Mouse (Mus musculus): ENCODE measurements around the gene Map4k4. TPM values are rescaled to one million over a fixed set of nuclear protein-coding genes. Genes with fewer than 3 reads are reported as not detected.

Gene Map4k4
- polyA plus RNA-seq, 1 experiment from 2014 or later: 31.9 TPM

DNA sequence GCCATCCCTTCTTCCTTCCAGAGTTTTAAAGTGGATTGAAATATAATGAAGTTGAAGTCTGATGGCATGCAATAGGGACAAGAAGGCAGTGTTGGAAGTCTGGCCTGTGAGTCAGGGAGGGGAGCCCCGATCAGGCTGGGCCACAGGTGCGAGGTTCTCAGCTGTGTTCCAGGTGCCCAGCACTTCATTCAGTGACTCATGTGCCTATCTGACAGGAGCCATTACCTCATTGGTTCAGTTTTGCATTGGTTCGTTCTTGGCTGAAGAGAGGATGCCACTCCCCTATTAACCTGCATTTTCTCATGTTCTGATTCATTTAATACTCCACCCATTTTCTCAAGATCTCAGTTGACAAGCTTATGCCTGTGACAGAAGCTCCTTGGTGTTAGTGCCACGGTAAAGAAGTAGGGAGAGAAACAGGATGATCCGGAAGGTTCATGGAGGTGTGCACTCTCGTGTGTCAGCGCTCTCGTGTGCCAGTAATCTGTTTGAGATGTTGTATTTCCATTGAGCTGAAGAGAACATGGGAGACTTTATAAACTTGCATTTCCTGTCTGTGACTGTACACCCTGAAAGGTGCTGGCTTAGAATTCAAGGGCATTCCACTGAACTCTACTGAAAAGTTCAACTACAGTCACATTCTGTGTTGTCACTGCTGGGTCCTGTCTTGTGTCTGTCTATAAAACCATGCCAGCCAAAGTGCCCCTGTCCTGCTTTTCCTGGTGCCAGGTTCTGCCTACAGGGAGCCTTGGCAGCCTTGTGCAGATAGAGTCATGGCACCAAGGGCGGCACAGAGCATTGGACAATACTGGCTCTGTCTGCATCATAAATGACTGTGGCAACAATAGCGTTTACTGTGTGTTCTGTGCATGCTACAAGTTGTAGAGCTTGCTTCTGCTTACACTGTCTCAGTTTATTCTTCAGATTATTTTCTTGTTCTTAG lies 40.8 kb downstream of the Map4k4 start:
- Histone ChIP-seq H3K4me3 (replicated peaks) (no peak overlapping the region), H3K36me3 (no peaks in the 10 kb centered on the region), H3K27ac (peak overlapping the region; percentile 70), H3K4me2 (no peak overlapping the region), H3K9ac (no peak overlapping the region), H3K27me3 (replicated peaks) (no peaks in the 10 kb centered on the region), H3K9me3 (no peaks in the 10 kb centered on the region), H3K4me1 (peaks cover 65% of the 10 kb centered on the region)
- WGBS: 53% methylated on average over 10 of the region's 10 CpGs
- ATAC-seq (ENCODE audit: insufficient read depth, low FRiP score, low read depth): peak; percentile 37

DNA sequence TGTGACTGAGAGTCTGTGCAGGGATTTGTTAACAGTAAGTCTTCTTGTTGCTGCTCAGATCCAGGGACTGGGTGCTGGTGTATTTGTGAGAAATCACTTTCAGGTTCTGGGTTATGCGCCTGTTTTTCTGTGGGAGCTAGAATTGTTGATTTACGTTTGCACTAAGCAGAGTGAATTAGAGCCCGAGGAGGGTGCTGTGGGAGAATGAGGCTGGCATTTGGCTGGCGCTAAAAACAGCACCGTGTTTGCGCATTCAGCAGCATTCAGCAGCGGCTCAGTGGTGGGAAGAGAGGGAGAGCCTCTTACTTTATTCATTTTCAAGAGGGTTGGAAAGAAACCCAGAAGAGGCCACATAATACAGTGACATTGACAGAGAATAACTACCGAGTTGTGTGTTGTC lies 42.2 kb downstream of the Map4k4 start:
- H3K4me2 ChIP-seq: peak overlapping the region; percentile 25; the same call in 1 of the 2 replicates
- H3K9me3 ChIP-seq: no peaks in the 10 kb centered on the region
- H3K27me3 ChIP-seq (replicated peaks): no peaks in the 10 kb centered on the region
- peak overlapping the region; percentile 70 for H3K27ac ChIP-seq
- 24% methylated on average over 8 of the region's 8 CpGs for WGBS
- peaks cover 59% of the 10 kb centered on the region for H3K4me1 ChIP-seq
- H3K9ac ChIP-seq: no peak overlapping the region
- ATAC-seq (ENCODE audit: insufficient read depth, low FRiP score, low read depth): no peak
- H3K4me3 ChIP-seq (replicated peaks): no peak overlapping the region
- no peaks in the 10 kb centered on the region for H3K36me3 ChIP-seq

GRCm38 (mm10) chr1:39944306-39944971 lies 43.7 kb downstream of the Map4k4 start:
- no peak for ATAC-seq (ENCODE audit: insufficient read depth, low FRiP score, low read depth)
- H3K27me3 ChIP-seq (replicated peaks): no peaks in the 10 kb centered on the region
- H3K4me2 ChIP-seq: no peak overlapping the region
- H3K4me3 ChIP-seq (replicated peaks): no peak overlapping the region
- peaks cover 61% of the 10 kb centered on the region for H3K4me1 ChIP-seq
- 49% methylated on average over 5 of the region's 5 CpGs for WGBS
- H3K9me3 ChIP-seq: no peaks in the 10 kb centered on the region
- no peak overlapping the region for H3K27ac ChIP-seq
- no peak overlapping the region for H3K9ac ChIP-seq
- H3K36me3 ChIP-seq: no peaks in the 10 kb centered on the region

DNA sequence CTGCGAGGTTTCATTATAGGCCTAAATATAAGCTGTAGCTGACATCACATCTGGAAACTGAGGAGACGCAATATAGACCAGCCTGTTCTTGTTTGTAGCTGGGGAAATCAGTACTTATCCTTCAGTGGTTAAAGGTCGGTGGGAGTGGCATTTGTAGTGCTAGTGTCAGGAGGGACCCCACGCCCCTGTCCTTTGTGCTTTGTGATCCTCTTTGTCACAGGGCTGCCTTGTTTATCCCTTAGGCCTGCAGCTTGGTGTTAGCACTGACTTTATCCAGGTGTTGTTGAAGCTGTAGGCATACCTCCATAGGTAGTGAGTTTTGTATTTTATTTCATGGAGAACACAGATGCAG lies 44.2 kb downstream of the Map4k4 start:
- Histone ChIP-seq H3K27ac (no peak overlapping the region), H3K4me1 (peaks cover 60% of the 10 kb centered on the region), H3K36me3 (no peaks in the 10 kb centered on the region), H3K4me3 (replicated peaks) (no peak overlapping the region), H3K4me2 (no peak overlapping the region), H3K27me3 (replicated peaks) (no peaks in the 10 kb centered on the region), H3K9me3 (no peaks in the 10 kb centered on the region), H3K9ac (no peak overlapping the region)
- ATAC-seq (ENCODE audit: insufficient read depth, low FRiP score, low read depth): no peak
- 42% methylated on average over 4 of the region's 4 CpGs for WGBS

GRCm38 (mm10) chr1:39946391-39946790 lies 45.7 kb downstream of the Map4k4 start:
- Histone ChIP-seq H3K36me3 (no peaks in the 10 kb centered on the region), H3K9me3 (no peaks in the 10 kb centered on the region), H3K4me1 (peaks cover 57% of the 10 kb centered on the region), H3K27me3 (replicated peaks) (no peaks in the 10 kb centered on the region), H3K4me3 (replicated peaks) (no peak overlapping the region), H3K27ac (no peak overlapping the region), H3K9ac (no peak overlapping the region), H3K4me2 (no peak overlapping the region)
- ATAC-seq (ENCODE audit: insufficient read depth, low FRiP score, low read depth): no peak
- 63% methylated on average over 4 of the region's 4 CpGs for WGBS

DNA sequence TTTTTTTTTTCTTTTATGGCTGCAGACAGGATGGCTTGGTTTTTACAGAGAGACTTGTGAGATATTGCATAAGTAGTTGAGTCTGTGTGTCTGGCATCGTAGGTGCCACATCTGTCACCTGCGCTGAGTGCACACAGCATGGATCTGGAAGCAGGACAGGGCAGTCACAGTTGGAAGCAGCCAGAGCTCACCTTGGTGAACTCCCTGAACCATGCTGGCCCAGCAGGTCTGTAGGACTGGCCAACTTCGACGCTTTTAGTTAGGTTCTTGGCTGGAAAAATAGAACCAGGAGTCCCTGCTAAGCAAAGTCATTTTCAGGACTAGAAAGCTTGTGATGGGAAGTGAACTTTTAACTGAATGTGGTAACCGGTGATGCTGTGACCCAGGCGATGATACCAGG lies 46.5 kb downstream of the Map4k4 start:
- Histone ChIP-seq H3K27me3 (replicated peaks) (no peaks in the 10 kb centered on the region), H3K4me3 (replicated peaks) (no peak overlapping the region), H3K9ac (no peak overlapping the region), H3K4me1 (peaks cover 54% of the 10 kb centered on the region), H3K4me2 (no peak overlapping the region), H3K27ac (peak overlapping the region; percentile 36; the same call in 1 of the 2 replicates), H3K9me3 (no peaks in the 10 kb centered on the region), H3K36me3 (no peaks in the 10 kb centered on the region)
- 69% methylated on average over 6 of the region's 6 CpGs for WGBS
- no peak for ATAC-seq (ENCODE audit: insufficient read depth, low FRiP score, low read depth)

DNA sequence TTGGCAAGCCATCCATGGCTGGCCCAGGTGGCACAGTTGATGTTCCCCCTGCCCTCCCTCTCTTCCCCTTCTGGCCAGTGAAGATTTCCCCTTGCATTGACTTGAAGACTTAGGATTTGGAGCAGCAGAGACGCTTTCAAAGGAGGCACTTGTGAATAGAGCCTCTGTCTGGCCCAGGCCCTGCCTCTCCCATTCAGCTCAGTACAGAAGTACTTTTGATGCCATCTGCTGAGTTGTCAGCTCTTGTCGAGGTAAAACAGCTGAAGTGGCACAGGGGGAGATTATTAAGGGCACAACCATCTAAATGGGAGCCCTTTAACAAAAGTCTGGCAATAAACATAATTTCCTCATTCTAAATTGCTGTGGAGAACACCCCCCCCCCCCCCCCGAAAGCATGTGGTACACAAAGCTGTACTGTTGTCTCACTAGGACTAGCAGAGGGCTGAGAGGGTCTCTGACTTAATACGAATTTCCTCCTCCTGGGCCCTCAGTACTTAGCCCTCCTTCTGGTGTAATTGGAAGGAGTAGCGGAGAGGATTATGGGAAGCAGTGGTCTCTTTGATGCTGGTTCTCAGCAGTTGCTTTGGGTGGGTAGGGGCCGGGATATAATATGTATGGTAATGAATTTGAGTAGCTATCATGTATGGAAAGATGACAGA lies 47.1 kb downstream of the Map4k4 start:
- Histone ChIP-seq H3K9ac (no peak overlapping the region), H3K9me3 (no peaks in the 10 kb centered on the region), H3K27ac (0 out of 2 replicates have a peak overlapping the region, but pooled peaks have one; percentile 24), H3K4me2 (no peak overlapping the region), H3K36me3 (no peaks in the 10 kb centered on the region), H3K4me1 (peaks cover 51% of the 10 kb centered on the region), H3K27me3 (replicated peaks) (no peaks in the 10 kb centered on the region), H3K4me3 (replicated peaks) (no peak overlapping the region)
- 52% methylated on average over 6 of the region's 6 CpGs for WGBS
- ATAC-seq (ENCODE audit: insufficient read depth, low FRiP score, low read depth): no peak

DNA sequence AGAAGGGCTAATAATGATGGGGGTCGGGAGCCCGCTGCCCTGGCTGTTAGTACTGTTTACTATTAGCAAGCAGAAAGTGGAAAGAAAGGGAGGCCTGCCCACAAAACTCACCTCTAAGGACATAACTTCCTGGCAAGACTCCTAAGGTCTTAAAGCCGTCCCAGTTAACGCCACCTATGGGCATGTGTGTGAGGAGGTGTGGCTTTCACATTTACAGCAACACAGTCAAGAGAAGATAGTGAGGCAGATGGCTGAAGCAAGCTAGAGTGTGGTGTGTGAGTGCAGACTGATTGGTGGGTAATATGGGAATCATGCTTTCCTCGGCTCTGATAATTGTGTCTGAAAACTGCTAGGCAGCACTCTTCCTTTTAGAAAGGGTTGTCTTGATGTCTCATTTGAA lies 48.5 kb downstream of the Map4k4 start:
- Histone ChIP-seq H3K4me2 (no peak overlapping the region), H3K27ac (peak overlapping the region; percentile 24; the same call in 1 of the 2 replicates), H3K36me3 (no peaks in the 10 kb centered on the region), H3K27me3 (replicated peaks) (no peaks in the 10 kb centered on the region), H3K9ac (no peak overlapping the region), H3K9me3 (no peaks in the 10 kb centered on the region), H3K4me3 (replicated peaks) (no peak overlapping the region), H3K4me1 (peaks cover 51% of the 10 kb centered on the region)
- ATAC-seq (ENCODE audit: insufficient read depth, low FRiP score, low read depth): no peak
- 19% methylated on average over 5 of the region's 5 CpGs for WGBS

DNA sequence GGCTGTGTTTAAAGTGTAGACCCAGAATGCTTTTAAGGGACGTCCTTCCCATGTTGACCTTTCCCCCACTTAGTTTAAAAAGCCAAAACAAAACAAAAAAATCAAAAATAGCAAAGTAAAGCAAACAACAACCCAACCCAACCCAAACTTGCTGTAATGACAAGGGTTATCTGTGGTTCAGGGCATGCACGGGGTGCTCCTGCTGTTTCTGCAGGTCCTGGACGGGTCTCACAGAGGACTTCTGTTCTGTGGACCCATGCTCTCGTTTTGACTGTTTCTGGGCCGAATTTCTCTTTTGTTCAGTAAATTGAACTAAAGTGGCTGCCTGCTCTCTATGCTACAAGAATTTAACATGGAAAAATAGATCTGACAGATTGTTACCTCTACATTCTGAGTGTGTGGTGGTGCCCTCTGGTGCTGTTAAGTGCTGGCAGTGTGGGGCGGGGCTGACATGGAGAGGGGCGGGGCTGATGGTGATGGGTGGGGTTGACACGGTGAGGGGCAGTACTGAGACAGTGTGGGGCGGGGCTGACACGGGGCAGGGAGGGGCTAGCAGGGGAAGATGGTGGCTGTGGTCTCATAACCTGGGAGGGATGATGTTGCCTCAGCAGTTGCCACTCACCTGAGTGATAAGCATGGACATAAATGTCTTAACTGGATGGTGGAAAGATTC lies 49.2 kb downstream of the Map4k4 start:
- Histone ChIP-seq H3K4me2 (no peak overlapping the region; the same call in 1 of the 2 replicates), H3K9ac (no peak overlapping the region), H3K27me3 (replicated peaks) (no peaks in the 10 kb centered on the region), H3K4me3 (replicated peaks) (no peak overlapping the region), H3K27ac (no peak overlapping the region), H3K9me3 (no peaks in the 10 kb centered on the region), H3K4me1 (peaks cover 45% of the 10 kb centered on the region), H3K36me3 (no peaks in the 10 kb centered on the region)
- ATAC-seq (ENCODE audit: insufficient read depth, low FRiP score, low read depth): peak; percentile 64; the same call in 1 of the 2 replicates
- 23% methylated on average over 10 of the region's 10 CpGs for WGBS

DNA sequence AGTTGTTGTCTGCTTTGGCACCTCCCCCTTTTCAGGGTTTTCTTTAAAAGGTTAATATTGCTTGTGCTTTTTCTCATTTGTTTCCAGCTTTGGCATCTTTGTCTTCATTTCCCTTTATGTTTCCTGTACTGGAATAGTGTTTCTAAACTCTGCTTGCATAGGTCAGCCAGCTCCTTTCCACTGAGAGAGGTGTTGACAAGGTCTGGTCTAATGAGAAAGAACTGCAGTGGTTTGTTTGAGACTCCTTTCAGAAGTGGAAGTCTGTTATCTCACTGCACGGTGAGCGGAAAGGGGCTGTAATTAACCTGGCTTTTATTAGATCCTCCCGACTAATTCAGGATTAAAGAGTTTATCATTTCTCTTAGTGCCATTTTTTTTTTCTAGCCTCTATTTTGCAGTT lies 49.9 kb downstream of the Map4k4 start:
- ATAC-seq (ENCODE audit: insufficient read depth, low FRiP score, low read depth): no peak
- Histone ChIP-seq H3K4me2 (no peak overlapping the region), H3K9ac (no peak overlapping the region), H3K27me3 (replicated peaks) (no peaks in the 10 kb centered on the region), H3K9me3 (no peaks in the 10 kb centered on the region), H3K36me3 (no peaks in the 10 kb centered on the region), H3K27ac (no peak overlapping the region), H3K4me3 (replicated peaks) (no peak overlapping the region), H3K4me1 (peaks cover 52% of the 10 kb centered on the region)
- 50% methylated on average over 3 of the region's 3 CpGs for WGBS

DNA sequence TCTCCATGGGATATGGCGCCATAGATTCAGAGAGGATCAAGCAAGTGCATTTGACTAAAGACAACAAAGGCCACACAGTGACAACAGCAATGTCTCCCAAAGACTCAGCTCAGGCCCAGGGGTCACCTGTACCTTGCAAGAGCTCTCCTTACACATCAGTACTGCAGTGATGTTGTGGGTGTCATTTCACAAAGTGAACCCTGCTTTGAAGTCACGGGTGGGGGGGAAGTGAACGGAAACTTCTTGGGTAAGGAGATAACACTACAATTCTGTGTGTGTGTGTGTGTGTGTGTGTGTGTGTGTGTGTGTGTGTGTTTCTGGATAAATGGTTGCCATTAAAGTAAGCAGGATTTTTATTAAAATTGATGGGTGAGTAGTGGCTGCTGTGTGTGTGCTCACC lies 53.9 kb downstream of the Map4k4 start:
- H3K4me1 ChIP-seq: peaks cover 33% of the 10 kb centered on the region
- no peak overlapping the region for H3K9ac ChIP-seq
- no peaks in the 10 kb centered on the region for H3K36me3 ChIP-seq
- H3K27ac ChIP-seq: no peak overlapping the region
- H3K9me3 ChIP-seq: no peaks in the 10 kb centered on the region
- no peak for ATAC-seq (ENCODE audit: insufficient read depth, low FRiP score, low read depth)
- no peaks in the 10 kb centered on the region for H3K27me3 ChIP-seq (replicated peaks)
- no peak overlapping the region for H3K4me2 ChIP-seq
- WGBS: 65% methylated on average over 3 of the region's 3 CpGs
- no peak overlapping the region for H3K4me3 ChIP-seq (replicated peaks)
